Mouse (Mus musculus) kidney, embryonic 16.5 days (tissue): ENCODE data around the gene Pank2. TPM values are rescaled to one million over a fixed set of nuclear protein-coding genes. Genes with fewer than 3 reads are reported as not detected.
"Not testable (repeated sequence)": the region's sequence is repeated elsewhere in the genome, so short reads cannot be mapped to it uniquely, and the experiment has no call there.

ENCODE experiments used
- ATAC-seq: fragments of 200-750 bp; cut with Nextera tagmentation; 2 replicates; pipeline ENCODE4 v1.8.0; 2017; ENCODE audit warnings: moderate TSS enrichment; ENCODE audit not compliant: low FRiP score, low TSS enrichment
- H3K27ac ChIP-seq: fragments of 300-500 bp; sonication (generic); 2 replicates; pipeline ENCODE4 v1.5.1; 2014; ENCODE audit warnings: low read length
- H3K27me3 ChIP-seq: fragments of 300-500 bp; sonication (generic); 2 replicates; pipeline ENCODE4 v1.6.1; 2014; ENCODE audit warnings: low read length, control low read depth, mixed read lengths; ENCODE audit not compliant: insufficient read depth
- H3K36me3 ChIP-seq: fragments of 300-500 bp; sonication (generic); 2 replicates; pipeline ENCODE4 v1.6.1; 2014; ENCODE audit warnings: low read length, control low read depth, mixed read lengths; ENCODE audit not compliant: insufficient read depth
- H3K4me1 ChIP-seq: fragments of 300-500 bp; sonication (generic); 2 replicates; pipeline ENCODE4 v1.6.1; 2014; ENCODE audit warnings: low read length, control low read depth, mixed read lengths; ENCODE audit not compliant: insufficient read depth
- H3K4me2 ChIP-seq: fragments of 300-500 bp; sonication (generic); replicated peaks from 2 replicates; pipeline ENCODE4 v1.6.1; 2014; ENCODE audit warnings: low read depth, low read length
- H3K4me3 ChIP-seq: fragments of 300-500 bp; sonication (generic); 2 replicates; pipeline ENCODE4 v1.5.1; 2014; ENCODE audit warnings: mild to moderate bottlenecking, low read length
- H3K9ac ChIP-seq: fragments of 300-500 bp; sonication (generic); replicated peaks from 2 replicates; pipeline ENCODE4 v1.6.1; 2014; ENCODE audit warnings: low read length
- H3K9me3 ChIP-seq: fragments of 300-500 bp; sonication (generic); 2 replicates; pipeline ENCODE4 v1.6.1; 2016; ENCODE audit warnings: low read length, control low read depth
- WGBS: fragments of 180-500 bp; shearing (Covaris S2); extraction: QIAGEN DNeasy Blood & Tissue Kit; methylation state at CpG from one replicate; pipeline ENCODE4 v1.1.7; 2014; 5-methylcytosine and 5-hydroxymethylcytosine counted together
- polyA plus RNA-seq: library from polyadenylated mRNA; unstranded; fragments of >200 nt; fragmentation: Nextera tagmentation; extraction: Ambion mirVana; gene quantifications from 2 replicates; pipeline ENCODE4 v1.2.1, GENCODE M21; 2015

The Pank2 gene
- polyA plus RNA-seq, 1 experiment from 2014 or later, result 27.2 TPM

DNA sequence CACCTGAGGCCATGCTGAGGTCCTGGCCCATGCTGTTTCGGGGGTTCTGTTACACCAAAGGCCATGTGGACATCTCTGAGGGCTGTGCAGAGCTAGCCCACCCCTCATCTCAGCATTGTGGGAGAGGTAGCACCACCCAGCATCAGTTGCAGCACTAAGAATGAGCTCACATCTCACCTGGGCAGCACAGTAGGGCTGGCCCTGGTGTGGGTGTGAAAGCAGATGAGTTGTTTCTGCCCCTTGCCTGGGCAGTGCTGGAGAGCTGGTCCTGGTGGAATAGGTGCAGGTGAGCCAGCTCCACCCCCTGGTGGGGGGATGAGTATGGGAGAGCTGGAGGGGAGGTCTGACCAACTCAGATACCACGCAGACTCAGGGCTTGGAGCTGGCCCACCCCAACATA is 53.9 kb downstream of the Pank2 start:
- Histone ChIP-seq H3K4me2 (no peak overlapping the region), H3K9ac (no peak overlapping the region), H3K36me3 (no peaks in the 10 kb centered on the region), H3K27ac (no peak overlapping the region), H3K27me3 (no peaks in the 10 kb centered on the region), H3K9me3 (peaks cover 3% of the 10 kb centered on the region; the same call in 1 of the 2 replicates), H3K4me3 (no peak overlapping the region), H3K4me1 (0 out of 2 replicates have a peak, but pooled peaks cover under 1% of the 10 kb centered on the region)
- 84% methylated on average over 2 of the region's 2 CpGs for WGBS
- ATAC-seq, result 0 out of 2 replicates have a peak, but pooled peaks have one; percentile 6

DNA sequence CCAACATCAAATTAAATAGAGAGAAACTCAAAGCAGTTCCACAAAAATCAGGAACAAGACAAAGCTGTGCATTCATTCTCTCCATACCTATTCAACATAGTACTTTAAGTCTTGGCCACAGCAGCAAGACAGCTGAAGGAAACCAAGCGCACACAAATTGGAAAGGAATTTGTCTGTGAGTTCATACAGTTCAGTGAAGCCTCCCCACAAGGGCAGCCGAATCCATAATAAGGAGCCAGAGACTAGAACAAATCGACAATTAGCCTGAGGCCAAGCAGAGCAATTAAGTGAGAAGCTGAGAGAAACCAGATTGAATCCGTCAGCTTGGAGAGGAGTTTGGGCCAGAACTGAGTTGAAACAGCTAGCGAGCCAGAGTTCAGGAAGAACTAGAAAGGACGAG is 57.1 kb downstream of the Pank2 start:
- Histone ChIP-seq H3K27me3 (no peaks in the 10 kb centered on the region), H3K27ac (no peak overlapping the region), H3K4me3 (no peak overlapping the region), H3K4me1 (peaks cover 4% of the 10 kb centered on the region; the same call in 1 of the 2 replicates), H3K36me3 (no peaks in the 10 kb centered on the region), H3K9ac (no peak overlapping the region), H3K9me3 (peaks cover 3% of the 10 kb centered on the region; the same call in 1 of the 2 replicates), H3K4me2 (no peak overlapping the region)
- WGBS, result 85% methylated on average over 6 of the region's 6 CpGs
- ATAC-seq, result no peak

- not testable (repeated sequence) for H3K27ac ChIP-seq, H3K9me3 ChIP-seq, H3K27me3 ChIP-seq, ATAC-seq, H3K36me3 ChIP-seq, H3K9ac ChIP-seq, H3K4me1 ChIP-seq, H3K4me2 ChIP-seq, H3K4me3 ChIP-seq
- WGBS, result 44% methylated on average over 3 of the region's 3 CpGs
Measured at GRCm38 (mm10) chr2:131321192-131321591, 58.9 kb downstream of the Pank2 start.

DNA sequence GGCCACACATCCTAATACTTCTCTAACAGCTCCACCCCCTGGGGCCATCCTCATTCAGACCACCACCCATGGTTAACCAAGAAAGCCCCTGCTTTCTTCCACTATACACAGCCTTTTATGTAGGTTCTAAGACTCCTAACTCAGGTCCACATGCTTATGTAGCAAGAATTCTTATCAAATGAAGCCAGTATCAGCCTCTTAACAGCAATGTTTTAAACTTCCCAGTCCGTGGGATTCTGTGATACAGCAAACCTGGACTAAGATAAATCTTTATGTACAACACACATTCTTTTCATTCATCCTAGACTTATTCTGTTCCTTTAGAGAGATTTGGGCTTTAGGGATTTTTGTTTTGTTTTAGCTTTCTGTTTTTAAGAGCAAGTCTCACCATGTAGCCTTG is 61.4 kb downstream of the Pank2 start:
- H3K27ac ChIP-seq, result no peak overlapping the region
- 69% methylated on average over 1 of the region's 1 CpGs for WGBS
- H3K4me1 ChIP-seq, result peaks cover 4% of the 10 kb centered on the region; the same call in 1 of the 2 replicates
- no peak overlapping the region for H3K9ac ChIP-seq
- H3K27me3 ChIP-seq, result no peaks in the 10 kb centered on the region
- no peak for ATAC-seq
- no peak overlapping the region for H3K4me2 ChIP-seq
- H3K9me3 ChIP-seq, result no peaks in the 10 kb centered on the region
- no peak overlapping the region for H3K4me3 ChIP-seq
- H3K36me3 ChIP-seq, result no peaks in the 10 kb centered on the region

DNA sequence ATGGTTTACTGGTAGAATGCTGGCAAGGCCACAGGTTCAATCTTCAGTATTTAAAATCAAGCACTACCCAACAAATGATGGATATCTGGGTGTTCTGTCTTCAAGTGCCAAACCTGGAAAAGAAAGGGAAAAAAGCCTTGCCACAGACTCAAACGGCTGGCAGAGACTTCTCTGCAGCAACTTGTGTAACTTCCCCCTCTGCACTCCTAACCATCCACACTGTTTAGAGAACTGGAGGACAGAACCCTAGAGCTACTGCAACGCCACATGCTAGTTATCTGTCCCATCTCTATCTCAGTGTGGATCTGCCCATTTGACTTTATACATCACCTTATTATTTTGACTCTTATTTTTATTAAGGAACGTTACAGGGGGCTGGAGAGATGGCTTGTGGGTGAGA is 63.7 kb downstream of the Pank2 start:
- Histone ChIP-seq H3K27me3 (no peaks in the 10 kb centered on the region), H3K4me1 (peaks cover 4% of the 10 kb centered on the region; the same call in 1 of the 2 replicates), H3K9me3 (no peaks in the 10 kb centered on the region), H3K9ac (no peak overlapping the region), H3K4me3 (no peak overlapping the region), H3K36me3 (no peaks in the 10 kb centered on the region), H3K27ac (no peak overlapping the region), H3K4me2 (no peak overlapping the region)
- WGBS, result 68% methylated on average over 3 of the region's 3 CpGs
- ATAC-seq, result no peak

GRCm38 (mm10) chr2:131328981-131329380 is 66.7 kb downstream of the Pank2 start:
- Histone ChIP-seq H3K4me3 (no peak overlapping the region), H3K27ac (no peak overlapping the region), H3K27me3 (no peaks in the 10 kb centered on the region), H3K9me3 (no peaks in the 10 kb centered on the region), H3K4me2 (no peak overlapping the region), H3K36me3 (no peaks in the 10 kb centered on the region), H3K9ac (no peak overlapping the region), H3K4me1 (no peaks in the 10 kb centered on the region)
- ATAC-seq, result no peak
- WGBS, result 78% methylated on average over 1 of the region's 1 CpGs

- no peak overlapping the region for H3K27ac ChIP-seq
- no peak overlapping the region for H3K4me3 ChIP-seq
- no peaks in the 10 kb centered on the region for H3K27me3 ChIP-seq
- no peaks in the 10 kb centered on the region for H3K36me3 ChIP-seq
- no peak overlapping the region for H3K4me2 ChIP-seq
- no peak for ATAC-seq
- 82% methylated on average over 3 of the region's 3 CpGs for whole genome bisulfite sequencing
- H3K9me3 ChIP-seq, result no peaks in the 10 kb centered on the region
- H3K4me1 ChIP-seq, result no peaks in the 10 kb centered on the region
- no peak overlapping the region for H3K9ac ChIP-seq
Measured at GRCm38 (mm10) chr2:131330548-131330947, 68.3 kb downstream of the Pank2 start.

- Histone ChIP-seq H3K27ac (no peak overlapping the region), H3K9ac (no peak overlapping the region), H3K4me2 (no peak overlapping the region), H3K36me3 (no peaks in the 10 kb centered on the region), H3K4me1 (peaks cover 8% of the 10 kb centered on the region), H3K27me3 (no peaks in the 10 kb centered on the region), H3K4me3 (no peak overlapping the region), H3K9me3 (no peaks in the 10 kb centered on the region)
- 63% methylated on average over 6 of the region's 6 CpGs for WGBS
- no peak for ATAC-seq
Measured at GRCm38 (mm10) chr2:131337602-131338001, 75.3 kb downstream of the Pank2 start.

GRCm38 (mm10) chr2:131344449-131344848 is 82.2 kb downstream of the Pank2 start:
- peaks cover 7% of the 10 kb centered on the region for H3K4me1 ChIP-seq
- no peak overlapping the region for H3K4me3 ChIP-seq
- H3K27me3 ChIP-seq, result no peaks in the 10 kb centered on the region
- H3K4me2 ChIP-seq, result no peak overlapping the region
- H3K9me3 ChIP-seq, result no peaks in the 10 kb centered on the region
- no peaks in the 10 kb centered on the region for H3K36me3 ChIP-seq
- WGBS, result 84% methylated on average over 3 of the region's 3 CpGs
- no peak overlapping the region for H3K27ac ChIP-seq
- ATAC-seq, result no peak
- no peak overlapping the region for H3K9ac ChIP-seq

DNA sequence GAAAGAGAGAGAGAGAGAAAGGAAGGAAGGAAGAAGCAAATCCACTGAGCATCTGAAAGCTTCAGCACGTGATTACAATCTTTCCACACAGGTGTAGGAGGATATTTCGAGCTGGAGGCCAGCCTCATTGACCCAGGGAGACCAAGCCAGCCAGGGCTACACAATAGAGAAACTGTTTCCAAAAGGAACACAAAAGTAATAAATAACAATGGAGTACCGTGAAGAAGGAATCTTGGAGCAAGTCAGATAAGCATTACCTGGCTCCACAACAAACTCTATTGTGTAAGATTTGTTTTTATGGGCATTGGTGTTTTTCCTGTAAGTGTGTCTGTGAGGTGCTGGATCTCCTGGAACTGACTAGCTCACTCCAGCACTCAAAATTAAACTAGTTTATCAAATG is 83.3 kb downstream of the Pank2 start:
- H3K9me3 ChIP-seq, result no peaks in the 10 kb centered on the region
- WGBS, result 30% methylated on average over 3 of the region's 3 CpGs

More for the DNA sequence above, 83.3 kb downstream of the Pank2 start:
- Histone ChIP-seq H3K27me3 (no peaks in the 10 kb centered on the region), H3K4me1 (no peaks in the 10 kb centered on the region; the same call in 1 of the 2 replicates), H3K4me2 (no peak overlapping the region), H3K36me3 (no peaks in the 10 kb centered on the region), H3K4me3 (no peak overlapping the region), H3K27ac (no peak overlapping the region), H3K9ac (no peak overlapping the region)
- no peak for ATAC-seq
